Mouse (Mus musculus) testis, adult 2 months (tissue): ENCODE results near the gene Rab5b.

Experiments
- CTCF ChIP-seq: fragments of 200-500 bp; IDR thresholded peaks from 2 replicates; pipeline ENCODE4 v1.5.1; 2012; ENCODE audit warnings: low read depth, mild to moderate bottlenecking, inconsistent platforms, low read length, moderate library complexity; ENCODE audit not compliant: control insufficient read depth, insufficient read depth, insufficient replicate concordance
- POLR2A ChIP-seq: fragments of 200-500 bp; IDR thresholded peaks from 2 replicates; pipeline ENCODE4 v1.6.1; 2012; ENCODE audit warnings: low read depth, mild to moderate bottlenecking, inconsistent platforms, low read length, moderate library complexity; ENCODE audit not compliant: control insufficient read depth

DNA sequence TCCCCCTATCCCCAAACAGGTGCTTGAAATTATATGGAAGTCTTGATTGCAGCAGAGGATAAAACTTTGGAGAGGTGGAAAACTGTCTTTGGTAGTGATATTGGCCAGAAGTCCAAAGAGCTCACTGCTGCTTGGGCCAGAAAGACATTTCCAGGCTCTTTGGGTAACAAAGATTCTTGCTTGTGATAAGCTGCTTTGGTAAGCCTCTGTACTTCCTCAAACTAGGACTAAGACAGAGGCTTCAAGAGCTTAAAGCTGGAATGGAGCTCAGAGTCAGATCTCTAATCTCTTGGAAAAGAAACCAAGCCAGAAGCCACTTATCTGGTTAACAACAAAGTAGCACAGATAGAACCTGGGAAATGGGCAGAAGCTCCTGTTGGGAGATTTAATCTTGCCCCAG, 33.6 kb downstream of the Rab5b start:
- no peak for TF ChIP-seq CTCF
- TF ChIP-seq POLR2A = no peak
